Mouse (Mus musculus) G1E (cell line): ENCODE results near the gene Il17d.

Source experiments
- CTCF ChIP-seq: IDR thresholded peaks from 2 replicates; pipeline ENCODE4 v1.5.1; 2012; ENCODE audit warnings: low read depth, low read length, inconsistent platforms, mixed read lengths
- GATA1 ChIP-seq: IDR thresholded peaks from 2 replicates; pipeline ENCODE4 v1.6.1; 2012; ENCODE audit warnings: borderline replicate concordance, low read length, inconsistent platforms, mixed read lengths
- GATA2 ChIP-seq: IDR thresholded peaks from 2 replicates; pipeline ENCODE4 v1.6.1; 2012; ENCODE audit warnings: low read depth, low read length, inconsistent platforms, borderline replicate concordance
- POLR2AphosphoS5 ChIP-seq: IDR thresholded peaks from 2 replicates; pipeline ENCODE4 v1.6.1; 2012; ENCODE audit warnings: low read depth, low read length, inconsistent platforms; ENCODE audit not compliant: insufficient replicate concordance
- TAL1 ChIP-seq: conservative IDR thresholded peaks from 2 replicates; pipeline ENCODE4 v1.6.1; 2012; ENCODE audit warnings: low read depth, low read length, inconsistent platforms, mixed read lengths

GRCm38 (mm10) chr14:57482262-57482661 is 42.3 kb upstream of the Il17d start:
- TF ChIP-seq CTCF: no peak
- no peak for TF ChIP-seq POLR2AphosphoS5
- no peak for TF ChIP-seq GATA1
- TF ChIP-seq TAL1: no peak
- no peak for TF ChIP-seq GATA2
